Mouse (Mus musculus): Measurements from ENCODE around the gene Supt5. TPM values are rescaled to one million over a fixed set of nuclear protein-coding genes. Genes with fewer than 3 reads are reported as not detected.

Gene Supt5
- polyA plus RNA-seq, 1 experiment from 2014 or later: 90.7 TPM

DNA sequence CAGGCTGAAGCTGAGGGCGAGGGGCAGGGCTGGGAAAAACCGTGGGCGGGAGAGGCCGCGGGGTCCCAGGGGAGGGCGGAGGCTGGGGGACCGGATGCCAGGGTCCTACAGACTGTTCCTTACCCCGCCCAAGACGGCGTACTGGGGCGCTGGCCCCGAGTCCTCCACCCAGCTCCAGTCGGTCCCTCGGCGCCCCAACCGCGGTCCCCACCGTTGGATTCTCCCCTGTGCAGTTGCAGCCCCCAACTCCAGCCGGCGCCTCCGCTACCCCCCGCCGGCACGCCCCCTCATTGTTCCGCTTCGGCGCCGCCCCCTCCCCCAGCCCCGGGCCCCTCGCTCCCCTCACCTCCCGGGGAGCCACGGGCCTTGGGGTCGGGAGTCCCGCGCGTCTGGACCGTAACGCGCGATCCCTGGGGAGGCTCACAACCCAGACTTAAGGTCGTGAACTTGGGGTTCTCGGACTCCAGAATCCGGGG lies 33.0 kb upstream of the Supt5 start:
- Histone ChIP-seq H3K9me3 (no peaks in the 10 kb centered on the region), H3K4me3 (peak overlapping the region; percentile 87), H3K4me1 (peaks cover 56% of the 10 kb centered on the region), H3K27ac (peak overlapping the region; percentile 96), H3K27me3 (ENCODE audit: insufficient read depth, poor library complexity, severe bottlenecking) (no peaks in the 10 kb centered on the region), H3K36me3 (peaks cover 38% of the 10 kb centered on the region)
- no peak for DNase-seq (ENCODE audit: low spot score)
- under 1% methylated on average over 43 of the region's 43 CpGs for WGBS

DNA sequence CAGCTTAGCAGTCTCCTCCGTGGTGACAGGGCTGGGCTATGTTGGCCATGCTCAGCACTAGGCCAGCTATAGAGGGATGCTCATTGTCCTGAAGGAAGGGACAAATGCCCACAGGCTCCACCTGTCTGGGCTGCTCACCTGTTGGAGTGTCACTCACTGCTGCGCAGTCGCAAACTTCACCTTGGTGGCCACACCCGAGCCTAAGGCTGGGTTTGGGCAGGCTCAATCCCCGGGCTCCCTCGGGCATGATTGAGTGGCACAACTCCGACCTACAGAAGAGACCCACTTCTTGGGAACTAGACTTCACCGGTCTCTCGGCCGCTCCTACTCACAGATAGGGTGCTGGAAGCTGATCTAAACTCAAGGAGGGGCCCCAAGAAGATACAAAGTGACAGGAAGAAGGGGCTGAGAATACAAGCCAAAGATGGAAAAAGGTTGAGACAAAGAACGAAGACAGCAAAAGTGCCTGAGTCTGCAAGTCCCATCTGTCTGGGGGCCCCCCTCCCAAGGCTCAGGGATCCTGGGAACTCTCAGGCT lies 32.5 kb upstream of the Supt5 start:
- Histone ChIP-seq H3K27ac (peak overlapping the region; percentile 96), H3K9me3 (no peaks in the 10 kb centered on the region), H3K4me1 (peaks cover 51% of the 10 kb centered on the region), H3K4me3 (peak overlapping the region; percentile 87), H3K36me3 (peaks cover 43% of the 10 kb centered on the region), H3K27me3 (ENCODE audit: insufficient read depth, poor library complexity, severe bottlenecking) (no peaks in the 10 kb centered on the region)
- DNase-seq (ENCODE audit: low spot score): no peak
- 9% methylated on average over 11 of the region's 11 CpGs for WGBS

DNA sequence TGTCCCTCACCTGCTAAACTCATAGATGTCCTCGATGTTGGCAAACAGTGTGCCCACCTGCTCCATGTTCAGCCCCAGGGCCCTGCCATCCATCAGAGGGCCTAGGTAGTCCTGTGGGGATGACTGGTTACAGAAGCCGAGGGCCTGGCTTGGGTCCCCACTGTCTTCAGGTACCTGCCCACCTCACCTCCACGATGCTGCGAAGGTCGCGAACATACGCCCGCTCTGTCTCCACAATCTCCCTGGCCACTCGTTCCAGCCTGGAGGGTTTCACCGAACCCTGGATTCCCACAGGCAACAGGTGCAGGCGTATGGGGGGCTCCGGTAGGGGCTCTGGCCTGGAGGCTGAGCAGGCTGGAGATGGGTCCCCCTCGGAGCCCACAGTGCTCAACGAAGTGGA lies 31.5 kb upstream of the Supt5 start:
- Histone ChIP-seq H3K4me3 (peak overlapping the region; percentile 87), H3K27ac (peak overlapping the region; percentile 26; the same call in 1 of the 2 replicates), H3K9me3 (no peaks in the 10 kb centered on the region), H3K36me3 (peaks cover 53% of the 10 kb centered on the region), H3K4me1 (peaks cover 41% of the 10 kb centered on the region), H3K27me3 (ENCODE audit: insufficient read depth, poor library complexity, severe bottlenecking) (no peaks in the 10 kb centered on the region)
- 90% methylated on average over 14 of the region's 14 CpGs for WGBS
- no peak for DNase-seq (ENCODE audit: low spot score)

DNA sequence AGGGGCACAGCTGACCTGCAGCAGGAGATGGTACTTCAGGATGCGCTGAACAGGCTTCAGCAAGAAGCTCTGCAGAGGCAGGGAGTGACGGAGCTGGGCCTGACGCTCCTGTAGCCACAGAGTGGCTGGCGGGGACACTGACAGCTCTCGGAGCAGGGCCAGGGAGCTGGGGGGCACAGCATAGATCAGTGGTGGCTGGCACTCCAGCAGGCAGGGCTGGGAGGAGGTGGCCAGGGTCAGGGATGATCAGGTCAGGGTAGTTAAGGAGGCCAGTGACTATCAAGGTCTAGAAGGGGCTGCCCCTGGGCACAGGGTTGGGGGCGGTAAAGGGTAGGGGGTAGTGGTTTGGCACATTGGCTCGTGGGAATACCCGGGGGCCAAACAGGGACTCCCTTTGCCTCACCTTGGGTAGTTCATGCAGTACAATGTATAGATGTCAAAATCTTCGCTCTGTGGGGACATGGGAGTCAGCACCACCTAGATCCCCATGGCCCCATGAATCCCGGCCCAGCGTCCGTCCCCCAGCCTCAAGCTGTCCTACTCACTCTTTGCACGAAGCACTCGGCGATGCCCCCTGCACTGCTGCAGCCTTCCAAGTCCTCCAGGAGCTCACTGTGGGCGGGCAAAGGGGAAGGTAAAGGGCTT lies 29.9 kb upstream of the Supt5 start:
- WGBS: 90% methylated on average over 16 of the region's 16 CpGs
- peaks cover 29% of the 10 kb centered on the region for H3K4me1 ChIP-seq
- no peaks in the 10 kb centered on the region for H3K9me3 ChIP-seq
- no peak overlapping the region for H3K27ac ChIP-seq
- H3K4me3 ChIP-seq: 0 out of 2 replicates have a peak overlapping the region, but pooled peaks have one; percentile 1
- H3K27me3 ChIP-seq (ENCODE audit: insufficient read depth, poor library complexity, severe bottlenecking): no peaks in the 10 kb centered on the region
- H3K36me3 ChIP-seq: peaks cover 70% of the 10 kb centered on the region
- no peak for DNase-seq (ENCODE audit: low spot score)

DNA sequence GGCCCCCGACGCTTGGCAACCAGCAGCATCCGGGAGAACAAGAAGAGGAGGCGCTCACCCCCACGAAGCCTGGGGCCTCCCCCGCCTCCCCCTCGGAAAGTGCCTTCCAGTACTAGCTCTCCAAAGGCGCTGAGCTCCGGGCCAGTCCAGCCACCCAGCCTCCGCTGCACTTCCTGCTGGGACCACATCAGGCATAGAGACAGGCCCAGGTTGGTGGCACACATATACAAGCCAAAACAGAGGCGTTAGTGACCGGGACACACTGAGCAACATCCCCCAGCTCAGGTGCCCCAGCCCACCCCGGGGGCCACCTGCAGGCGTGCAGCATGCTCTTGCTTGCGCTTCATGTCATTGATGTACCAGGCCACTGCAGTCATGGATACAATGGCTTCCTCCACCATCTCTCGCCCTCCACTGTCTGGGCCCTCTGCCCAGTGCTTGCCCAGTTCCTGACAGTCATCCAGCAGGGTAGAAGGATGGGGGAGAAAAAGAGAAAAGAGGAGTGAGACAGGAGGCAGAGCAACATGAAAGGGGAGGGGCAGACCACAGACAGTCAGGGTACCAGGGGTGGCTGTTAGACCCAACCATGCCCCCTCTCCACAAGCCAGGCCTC lies 29.2 kb upstream of the Supt5 start:
- peaks cover 75% of the 10 kb centered on the region for H3K36me3 ChIP-seq
- H3K27me3 ChIP-seq (ENCODE audit: insufficient read depth, poor library complexity, severe bottlenecking): no peaks in the 10 kb centered on the region
- peaks cover 31% of the 10 kb centered on the region for H3K4me1 ChIP-seq
- no peak for DNase-seq (ENCODE audit: low spot score)
- H3K27ac ChIP-seq: no peak overlapping the region
- H3K9me3 ChIP-seq: no peaks in the 10 kb centered on the region
- 90% methylated on average over 16 of the region's 16 CpGs for WGBS
- no peak overlapping the region for H3K4me3 ChIP-seq

DNA sequence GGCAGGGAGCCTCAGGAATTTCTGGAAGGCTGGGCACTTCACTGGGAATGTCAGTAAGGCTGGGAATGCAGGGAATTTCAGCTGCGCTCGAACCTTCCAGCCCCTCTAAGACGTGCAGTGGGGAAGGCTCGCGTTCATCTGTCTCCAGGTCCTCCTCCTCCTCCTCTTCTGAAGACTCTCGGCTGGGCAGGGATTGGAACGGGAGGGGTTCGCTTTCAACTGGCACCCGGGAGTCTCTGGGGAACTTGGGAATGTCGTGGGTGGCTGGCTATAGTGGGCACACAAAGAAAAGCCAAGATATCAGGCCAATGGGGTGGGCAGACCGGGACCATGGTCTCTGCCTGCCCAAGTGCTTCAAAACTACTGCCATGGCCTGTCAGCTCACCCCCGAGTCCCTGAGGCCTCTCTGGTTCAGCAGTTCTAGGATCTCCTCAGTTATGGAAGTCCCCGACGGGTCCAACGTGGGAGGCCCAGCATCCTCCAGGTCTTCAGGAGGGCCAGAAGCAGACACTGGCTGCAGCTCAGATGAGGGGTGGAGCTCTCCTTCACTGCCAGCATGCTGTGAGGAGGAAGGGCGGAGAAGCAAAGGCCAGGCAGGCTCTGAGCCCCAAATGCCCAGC lies 24.0 kb upstream of the Supt5 start:
- H3K27ac ChIP-seq: 0 out of 2 replicates have a peak overlapping the region, but pooled peaks have one; percentile 8
- DNase-seq (ENCODE audit: low spot score): no peak
- 56% methylated on average over 16 of the region's 16 CpGs for WGBS
- peaks cover 91% of the 10 kb centered on the region for H3K36me3 ChIP-seq
- H3K4me3 ChIP-seq: no peak overlapping the region
- no peaks in the 10 kb centered on the region for H3K9me3 ChIP-seq
- H3K27me3 ChIP-seq (ENCODE audit: insufficient read depth, poor library complexity, severe bottlenecking): no peaks in the 10 kb centered on the region
- H3K4me1 ChIP-seq: peaks cover 36% of the 10 kb centered on the region

DNA sequence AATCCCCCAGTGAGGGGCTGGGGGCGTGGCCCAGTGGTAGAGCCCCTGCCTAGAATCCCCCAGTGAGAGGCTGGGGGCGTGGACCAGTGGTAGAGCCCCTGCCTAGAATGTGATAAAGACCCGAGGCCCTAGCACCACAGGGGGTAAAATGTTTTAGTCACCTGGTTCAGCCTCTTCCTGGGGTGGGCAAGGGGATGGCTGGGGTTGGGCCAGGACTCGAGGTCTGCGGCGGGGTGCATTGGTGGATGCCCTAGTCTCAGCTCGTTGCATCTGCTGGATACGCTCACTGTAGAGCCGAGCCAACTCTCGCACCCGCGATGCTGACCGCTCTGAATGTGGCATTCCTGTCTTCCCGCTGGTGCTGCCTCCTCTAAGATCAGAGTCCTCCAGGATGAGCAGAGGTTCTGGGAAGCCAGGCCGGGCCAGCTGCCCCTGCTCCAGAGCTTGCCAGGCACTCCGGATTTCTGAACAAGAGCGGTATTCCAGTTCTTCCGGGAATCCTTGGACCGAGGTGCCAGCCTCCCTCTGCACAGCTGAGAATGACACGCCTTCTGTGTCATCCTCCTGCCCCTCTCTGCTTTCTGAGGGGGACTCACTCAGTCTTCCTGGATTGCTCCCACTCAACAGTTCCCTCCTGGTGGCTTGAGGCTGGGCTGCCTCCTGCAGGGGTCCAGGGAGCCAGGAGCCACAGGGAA lies 23.2 kb upstream of the Supt5 start:
- H3K4me1 ChIP-seq: peaks cover 43% of the 10 kb centered on the region
- DNase-seq (ENCODE audit: low spot score): no peak
- no peak overlapping the region for H3K4me3 ChIP-seq
- no peaks in the 10 kb centered on the region for H3K9me3 ChIP-seq
- H3K36me3 ChIP-seq: peaks cover 83% of the 10 kb centered on the region
- 0 out of 2 replicates have a peak overlapping the region, but pooled peaks have one; percentile 8 for H3K27ac ChIP-seq
- WGBS: 91% methylated on average over 20 of the region's 20 CpGs
- H3K27me3 ChIP-seq (ENCODE audit: insufficient read depth, poor library complexity, severe bottlenecking): no peaks in the 10 kb centered on the region

DNA sequence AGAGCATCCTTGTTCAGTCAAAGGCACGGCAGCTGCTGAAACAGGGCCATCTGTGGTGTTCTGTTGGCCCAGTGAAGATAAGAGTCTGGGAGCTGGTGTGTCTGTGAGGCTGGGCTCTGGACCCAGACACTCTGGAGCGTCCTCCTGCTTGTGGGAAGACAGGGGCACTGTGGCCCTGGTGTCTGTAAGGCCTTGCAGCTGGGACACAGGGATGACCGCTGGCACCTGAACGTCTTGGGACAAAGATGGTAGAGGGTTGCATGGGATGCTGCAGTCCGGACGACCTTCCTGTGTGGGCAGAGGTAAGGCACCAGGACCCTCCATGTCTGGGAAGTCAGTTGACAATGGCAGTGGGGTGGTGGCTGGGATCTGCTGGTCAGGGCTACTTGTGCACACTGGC lies 21.7 kb upstream of the Supt5 start:
- peaks cover 70% of the 10 kb centered on the region for H3K36me3 ChIP-seq
- H3K4me1 ChIP-seq: peaks cover 50% of the 10 kb centered on the region
- 87% methylated on average over 6 of the region's 6 CpGs for WGBS

DNA sequence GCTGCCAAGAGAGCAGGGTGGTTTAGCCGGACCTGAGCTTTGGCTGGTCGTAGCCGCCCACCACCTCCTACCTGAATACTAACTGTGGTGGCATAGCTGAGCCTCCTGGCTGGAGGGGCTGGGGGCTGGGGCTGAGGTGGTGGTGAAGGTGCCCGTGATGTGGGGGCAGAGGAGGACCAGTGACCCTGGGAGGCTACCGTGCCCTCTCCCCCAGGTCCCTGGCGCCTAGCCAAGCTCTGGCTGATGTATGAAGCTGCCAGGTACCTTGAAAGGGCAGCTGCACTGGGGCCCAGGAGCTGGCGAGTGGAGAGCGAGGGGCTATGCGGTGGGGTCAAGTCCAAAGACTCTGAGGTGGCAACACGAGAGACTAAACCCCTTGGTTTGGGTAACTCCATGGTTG lies 21.3 kb upstream of the Supt5 start:
- WGBS: 86% methylated on average over 10 of the region's 10 CpGs
- Histone ChIP-seq H3K9me3 (no peaks in the 10 kb centered on the region), H3K36me3 (peaks cover 69% of the 10 kb centered on the region), H3K4me3 (no peak overlapping the region), H3K27me3 (ENCODE audit: insufficient read depth, poor library complexity, severe bottlenecking) (no peaks in the 10 kb centered on the region), H3K4me1 (peaks cover 50% of the 10 kb centered on the region), H3K27ac (no peak overlapping the region)
- DNase-seq (ENCODE audit: low spot score): no peak

More for the DNA sequence above, 21.7 kb upstream of the Supt5 start:
- Histone ChIP-seq H3K27me3 (ENCODE audit: insufficient read depth, poor library complexity, severe bottlenecking) (no peaks in the 10 kb centered on the region), H3K27ac (0 out of 2 replicates have a peak overlapping the region, but pooled peaks have one; percentile 2), H3K4me3 (no peak overlapping the region), H3K9me3 (no peaks in the 10 kb centered on the region)
- DNase-seq (ENCODE audit: low spot score): no peak

DNA sequence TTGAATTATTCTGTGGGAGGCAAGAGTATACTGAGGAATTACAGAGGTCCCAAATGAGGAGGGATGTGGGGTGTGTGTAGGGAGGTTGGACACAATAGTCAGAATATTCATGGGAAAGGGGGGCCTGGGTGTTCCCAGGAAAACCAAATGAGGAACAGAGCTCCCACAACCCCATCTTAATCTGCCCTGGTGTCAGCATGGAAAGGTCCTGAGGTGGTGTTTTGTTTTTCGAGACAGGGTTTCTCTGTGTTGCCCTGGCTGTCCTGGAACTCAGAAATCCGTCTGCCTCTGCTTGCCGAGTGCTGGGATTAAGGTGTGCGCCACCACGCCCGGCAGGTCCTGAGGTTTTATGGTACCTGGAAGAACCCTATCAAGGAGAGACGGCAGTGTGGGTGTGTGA lies 19.9 kb upstream of the Supt5 start:
- 51% methylated on average over 7 of the region's 7 CpGs for WGBS
- Histone ChIP-seq H3K4me3 (peak overlapping the region; percentile 34; the same call in 1 of the 2 replicates), H3K4me1 (peaks cover 50% of the 10 kb centered on the region), H3K36me3 (peaks cover 68% of the 10 kb centered on the region), H3K27me3 (ENCODE audit: insufficient read depth, poor library complexity, severe bottlenecking) (no peaks in the 10 kb centered on the region), H3K9me3 (no peaks in the 10 kb centered on the region), H3K27ac (peak overlapping the region; percentile 88)
- no peak for DNase-seq (ENCODE audit: low spot score)

DNA sequence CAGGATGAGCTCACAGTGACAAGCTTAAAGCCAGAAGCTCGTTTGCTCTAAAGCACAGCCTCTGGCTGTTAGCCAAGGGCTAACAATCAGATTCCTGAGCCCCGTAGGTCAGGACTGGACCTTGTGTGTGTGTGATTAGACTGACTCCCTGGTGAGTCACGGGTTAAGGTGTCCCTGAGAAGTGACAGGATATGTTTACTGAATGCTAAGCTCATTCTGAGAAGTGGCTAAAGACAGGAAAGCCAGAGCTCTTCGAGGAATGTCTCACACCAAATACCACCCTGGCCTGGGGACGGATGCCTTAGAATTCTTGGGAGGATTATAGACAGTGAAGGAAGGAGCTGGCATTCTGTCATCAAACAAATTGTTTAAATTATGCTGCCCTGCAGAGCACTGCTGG lies 19.4 kb upstream of the Supt5 start:
- Histone ChIP-seq H3K9me3 (no peaks in the 10 kb centered on the region), H3K4me1 (peaks cover 50% of the 10 kb centered on the region), H3K36me3 (peaks cover 68% of the 10 kb centered on the region), H3K4me3 (peak overlapping the region; percentile 34), H3K27ac (peak overlapping the region; percentile 88), H3K27me3 (ENCODE audit: insufficient read depth, poor library complexity, severe bottlenecking) (no peaks in the 10 kb centered on the region)
- 2% methylated on average over 5 of the region's 5 CpGs for WGBS
- DNase-seq (ENCODE audit: low spot score): no peak

DNA sequence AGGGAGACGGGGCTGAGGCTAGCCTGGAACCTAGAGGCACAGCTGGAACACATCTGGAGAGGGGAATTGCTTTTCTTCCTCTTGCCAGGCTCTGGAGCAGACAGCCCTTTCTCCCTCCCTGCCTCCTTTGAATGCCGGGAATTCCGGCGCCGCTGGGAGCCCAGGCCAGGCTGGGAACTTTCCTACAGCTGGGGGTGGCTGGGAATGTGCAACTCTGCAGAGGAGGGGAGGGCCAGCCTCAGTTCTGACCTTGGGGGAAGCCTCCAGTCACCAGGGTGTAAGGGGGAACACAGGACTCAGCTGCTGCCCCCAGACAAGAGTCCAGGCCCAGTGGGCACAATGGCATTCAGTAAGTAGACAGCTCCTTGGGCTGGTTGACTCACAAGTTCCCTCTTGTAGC lies 18.4 kb upstream of the Supt5 start:
- DNase-seq (ENCODE audit: low spot score): peak; percentile 91
- 0% methylated on average over 5 of the region's 5 CpGs for WGBS
- Histone ChIP-seq H3K4me3 (peak overlapping the region; percentile 34), H3K36me3 (peaks cover 68% of the 10 kb centered on the region), H3K4me1 (peaks cover 43% of the 10 kb centered on the region), H3K27me3 (ENCODE audit: insufficient read depth, poor library complexity, severe bottlenecking) (no peaks in the 10 kb centered on the region), H3K9me3 (no peaks in the 10 kb centered on the region), H3K27ac (peak overlapping the region; percentile 88)
